Mouse (Mus musculus) forebrain, embryonic 15.5 days (tissue): ENCODE measurements around the gene Scgb2b7. TPM values are rescaled to one million over a fixed set of nuclear protein-coding genes. Genes with fewer than 3 reads are reported as not detected.
"Not testable (repeated sequence)": the region's sequence is repeated elsewhere in the genome, so short reads cannot be mapped to it uniquely, and the experiment has no call there.

Source experiments
- ATAC-seq: fragments of 200-750 bp; cut with Nextera tagmentation; replicated peaks from 2 replicates; pipeline ENCODE4 v1.8.0; 2017; ENCODE audit warnings: mild to moderate bottlenecking, moderate TSS enrichment, moderate library complexity
- H3K27ac ChIP-seq: fragments of 300-500 bp; sonication (generic); replicated peaks from 2 replicates; pipeline ENCODE4 v1.5.1; 2015; ENCODE audit warnings: mild to moderate bottlenecking, inconsistent platforms
- H3K27me3 ChIP-seq: fragments of 300-500 bp; sonication (generic); 2 replicates; pipeline ENCODE4 v1.6.1; 2015; ENCODE audit warnings: inconsistent platforms
- H3K36me3 ChIP-seq: fragments of 300-500 bp; sonication (generic); 2 replicates; pipeline ENCODE4 v1.6.1; 2015; ENCODE audit warnings: mild to moderate bottlenecking, inconsistent platforms
- H3K4me1 ChIP-seq: fragments of 300-500 bp; sonication (generic); 2 replicates; pipeline ENCODE4 v1.6.1; 2015; ENCODE audit warnings: inconsistent platforms
- H3K4me2 ChIP-seq: fragments of 300-500 bp; sonication (generic); replicated peaks from 2 replicates; pipeline ENCODE4 v1.6.1; 2015; ENCODE audit warnings: mild to moderate bottlenecking, inconsistent platforms
- H3K4me3 ChIP-seq: fragments of 300-500 bp; sonication (generic); 2 replicates; pipeline ENCODE4 v1.5.1; 2015; ENCODE audit warnings: mild to moderate bottlenecking, inconsistent platforms
- H3K9ac ChIP-seq: fragments of 300-500 bp; sonication (generic); replicated peaks from 2 replicates; pipeline ENCODE4 v1.6.1; 2015; ENCODE audit warnings: mild to moderate bottlenecking, inconsistent platforms
- H3K9me3 ChIP-seq: fragments of 300-500 bp; sonication (generic); 2 replicates; pipeline ENCODE4 v1.6.1; 2016; ENCODE audit warnings: inconsistent platforms
- WGBS: fragments of 180-500 bp; shearing (Covaris S2); methylation state at CpG from one replicate; pipeline ENCODE4 v1.1.7; 2015; ENCODE audit warnings: mixed read lengths; 5-methylcytosine and 5-hydroxymethylcytosine counted together
- polyA plus RNA-seq: library from polyadenylated mRNA; unstranded; fragments of >200 nt; fragmentation: Nextera tagmentation; extraction: Ambion mirVana; gene quantifications from 2 replicates; pipeline ENCODE4 v1.2.1, GENCODE M21; 2015

Scgb2b7 gene
- polyA plus RNA-seq = not detected in 2 replicates

DNA sequence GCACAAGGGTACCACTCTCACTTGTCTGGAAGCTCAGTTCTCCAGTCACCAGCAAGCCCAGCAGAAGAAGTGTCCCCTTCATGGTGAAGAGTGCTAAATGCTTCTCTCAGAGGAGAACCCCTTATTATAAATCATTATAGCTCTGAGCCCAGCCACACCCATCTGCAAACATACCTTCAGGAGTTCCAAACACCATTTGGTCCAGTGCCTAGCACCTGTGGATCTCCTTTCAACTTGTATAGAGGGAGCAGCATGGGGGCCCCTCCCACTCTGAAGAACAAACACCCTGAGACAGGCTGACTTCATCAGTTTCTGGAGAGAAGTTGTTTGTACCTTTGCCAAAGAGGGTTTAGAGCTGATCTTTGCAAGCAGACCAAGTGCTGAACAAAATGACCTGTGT lies at the start of gene Scgb2b7:
Scgb2b7 (minus strand) TSS at position 101 of the 400 bp plus-strand sequence.
- H3K27ac ChIP-seq, H3K4me1 ChIP-seq, H3K36me3 ChIP-seq, H3K9me3 ChIP-seq, H3K9ac ChIP-seq, ATAC-seq, H3K4me2 ChIP-seq, H3K4me3 ChIP-seq, H3K27me3 ChIP-seq: not testable (repeated sequence)

DNA sequence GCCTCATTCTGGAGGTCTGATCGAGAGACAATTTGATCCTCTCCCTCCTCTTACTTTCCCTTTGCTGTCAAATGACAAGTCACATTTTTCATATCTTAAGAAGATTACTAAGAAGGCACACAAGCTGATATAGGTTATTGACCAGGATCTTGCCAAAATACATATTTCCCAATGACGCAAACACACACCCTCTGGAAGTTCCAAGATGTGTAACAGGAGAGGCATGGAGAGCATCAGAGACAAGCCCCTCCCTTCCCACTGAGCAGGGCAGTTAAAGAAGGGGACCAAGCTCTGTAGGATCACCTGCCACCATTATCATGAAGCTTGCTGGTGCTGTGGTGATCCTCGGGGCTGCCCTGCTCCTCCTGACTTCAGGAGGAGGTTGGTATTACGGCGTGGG lies 6.8 kb upstream of the Scgb2b7 start, which contains the start of gene Scgb1b7:
Scgb1b7 (plus strand) TSS at position 301 of the 400 bp plus-strand sequence.
- not testable (repeated sequence) for H3K4me3 ChIP-seq, H3K27me3 ChIP-seq, H3K4me1 ChIP-seq, H3K36me3 ChIP-seq, H3K9ac ChIP-seq, H3K27ac ChIP-seq, ATAC-seq, H3K4me2 ChIP-seq, H3K9me3 ChIP-seq
- WGBS = 93% methylated on average over 5 of the region's 5 CpGs

Other genes starting within 250 kb of the Scgb2b7 start
- not detected in 2 replicates for gene Scgb1b7, start 6.9 kb upstream of the Scgb2b7 start, polyA plus RNA-seq